Mouse (Mus musculus) ES-Bruce4 (cell line): ENCODE results near the gene Hcrtr2. TPM values are rescaled to one million over a fixed set of nuclear protein-coding genes. Genes with fewer than 3 reads are reported as not detected.

Experiments used
- H3K27ac ChIP-seq: 2 replicates; pipeline ENCODE4 v1.5.1; 2012; ENCODE audit warnings: low read length, inconsistent platforms; ENCODE audit not compliant: insufficient read depth
- H3K27me3 ChIP-seq: 2 replicates; pipeline ENCODE4 v1.6.1; 2012; ENCODE audit warnings: mild to moderate bottlenecking, low read length, inconsistent platforms; ENCODE audit not compliant: control insufficient read depth, poor library complexity, insufficient read depth, severe bottlenecking
- H3K36me3 ChIP-seq: 2 replicates; pipeline ENCODE4 v1.6.1; 2012; ENCODE audit warnings: inconsistent platforms, mild to moderate bottlenecking, low read length, moderate library complexity; ENCODE audit not compliant: control insufficient read depth, poor library complexity, insufficient read depth, severe bottlenecking
- H3K4me1 ChIP-seq: one replicate; pipeline ENCODE4 v1.8.1; 2011; ENCODE audit warnings: low read length; ENCODE audit not compliant: control insufficient read depth, insufficient read depth
- H3K4me3 ChIP-seq: 2 replicates; pipeline ENCODE4 v1.5.1; 2011; ENCODE audit warnings: low read depth, mild to moderate bottlenecking, low read length
- H3K9ac ChIP-seq: 2 replicates; pipeline ENCODE4 v1.6.1; 2012; ENCODE audit warnings: low read depth, mild to moderate bottlenecking, inconsistent platforms; ENCODE audit not compliant: poor library complexity, severe bottlenecking
- H3K9me3 ChIP-seq: replicated peaks from 2 replicates; pipeline ENCODE4 v1.6.1; 2012; ENCODE audit warnings: mild to moderate bottlenecking, low read length, inconsistent platforms; ENCODE audit not compliant: control insufficient read depth, poor library complexity, insufficient read depth, severe bottlenecking
- CTCF ChIP-seq: IDR thresholded peaks from one replicate; pipeline ENCODE4 v1.8.1; 2011; ENCODE audit warnings: low read depth, low read length
- EP300 ChIP-seq: IDR thresholded peaks from 2 replicates; pipeline ENCODE4 v1.6.1; 2011; ENCODE audit warnings: low read depth, low read length; ENCODE audit not compliant: insufficient read depth
- POLR2A ChIP-seq: IDR thresholded peaks from one replicate; pipeline ENCODE4 v1.8.1; 2011; ENCODE audit warnings: low read length; ENCODE audit not compliant: insufficient read depth
- polyA plus RNA-seq: library from polyadenylated mRNA; stranded (reverse); fragments of >200 nt; gene quantifications from 2 replicates; pipeline ENCODE4 v1.2.4, GENCODE M21; 2011; ENCODE audit warnings: low read depth; ENCODE audit not compliant: missing spikeins, insufficient read depth, insufficient read length

The Hcrtr2 gene
- not detected in 2 replicates for polyA plus RNA-seq

GRCm38 (mm10) chr9:76323756-76324155 lies at the start of gene Hcrtr2:
Gene Hcrtr2, minus strand, starts transcription at chr9:76323856.
- Histone ChIP-seq H3K9me3 (no peaks in the 10 kb centered on the region), H3K36me3 (no peaks in the 10 kb centered on the region)

GRCm38 (mm10) chr9:76364874-76365273 lies 41.2 kb upstream of the Hcrtr2 start:
- Histone ChIP-seq H3K4me3 (no peak overlapping the region), H3K27ac (no peak overlapping the region), H3K27me3 (no peaks in the 10 kb centered on the region), H3K9me3 (no peaks in the 10 kb centered on the region), H3K36me3 (no peaks in the 10 kb centered on the region), H3K4me1 (no peaks in the 10 kb centered on the region), H3K9ac (no peak overlapping the region)
- TF ChIP-seq POLR2A (no peak), EP300 (no peak), CTCF (no peak)

More at GRCm38 (mm10) chr9:76323756-76324155, at the start of gene Hcrtr2:
- Histone ChIP-seq H3K4me1 (no peaks in the 10 kb centered on the region), H3K27me3 (no peaks in the 10 kb centered on the region), H3K27ac (no peak within 1 kb of the TSS), H3K4me3 (peak within 1 kb of the TSS; percentile 49), H3K9ac (no peak within 1 kb of the TSS)
- TF ChIP-seq CTCF (no peak), POLR2A (no peak), EP300 (no peak)

GRCm38 (mm10) chr9:76360374-76360773 lies 36.7 kb upstream of the Hcrtr2 start:
- Histone ChIP-seq H3K36me3 (no peaks in the 10 kb centered on the region), H3K9me3 (no peaks in the 10 kb centered on the region), H3K27ac (no peak overlapping the region), H3K27me3 (no peaks in the 10 kb centered on the region), H3K9ac (no peak overlapping the region), H3K4me1 (no peaks in the 10 kb centered on the region), H3K4me3 (no peak overlapping the region)
- no peak for TF ChIP-seq POLR2A
- no peak for TF ChIP-seq EP300
- no peak for TF ChIP-seq CTCF

GRCm38 (mm10) chr9:76352346-76352745 lies 28.7 kb upstream of the Hcrtr2 start:
- Histone ChIP-seq H3K36me3 (no peaks in the 10 kb centered on the region), H3K27me3 (no peaks in the 10 kb centered on the region), H3K9ac (no peak overlapping the region), H3K4me1 (no peaks in the 10 kb centered on the region), H3K9me3 (no peaks in the 10 kb centered on the region), H3K27ac (no peak overlapping the region), H3K4me3 (no peak overlapping the region)
- TF ChIP-seq CTCF (no peak), POLR2A (no peak)

- no peak overlapping the region for H3K9ac ChIP-seq
- no peaks in the 10 kb centered on the region for H3K36me3 ChIP-seq
- H3K27me3 ChIP-seq: no peaks in the 10 kb centered on the region
- H3K27ac ChIP-seq: no peak overlapping the region
- TF ChIP-seq POLR2A: no peak
- no peak for TF ChIP-seq EP300
- TF ChIP-seq CTCF: no peak
- no peaks in the 10 kb centered on the region for H3K9me3 ChIP-seq
- no peak overlapping the region for H3K4me3 ChIP-seq
- no peaks in the 10 kb centered on the region for H3K4me1 ChIP-seq
Measured at GRCm38 (mm10) chr9:76347298-76347697, 23.6 kb upstream of the Hcrtr2 start.

- no peak overlapping the region for H3K4me3 ChIP-seq
- H3K9me3 ChIP-seq: no peaks in the 10 kb centered on the region
- no peak overlapping the region for H3K9ac ChIP-seq
- TF ChIP-seq CTCF (no peak), POLR2A (no peak), EP300 (no peak)
- no peaks in the 10 kb centered on the region for H3K4me1 ChIP-seq
- no peaks in the 10 kb centered on the region for H3K27me3 ChIP-seq
- H3K36me3 ChIP-seq: no peaks in the 10 kb centered on the region
- no peak overlapping the region for H3K27ac ChIP-seq
Measured at GRCm38 (mm10) chr9:76331081-76331480, 7.4 kb upstream of the Hcrtr2 start.
